Mouse (Mus musculus) lung, adult 2 months (tissue): ENCODE measurements around the gene Klhl12. TPM values are rescaled to one million over a fixed set of nuclear protein-coding genes. Genes with fewer than 3 reads are reported as not detected.

Experiments
- DNase-seq: peaks from one replicate; pipeline ENCODE4 v3.0.0; 2022
- H3K4me1 ChIP-seq: fragments of 200-500 bp; 2 replicates; pipeline ENCODE4 v1.6.1; 2011; ENCODE audit warnings: low read length; ENCODE audit not compliant: control insufficient read depth, insufficient read depth
- H3K4me3 ChIP-seq: fragments of 200-500 bp; replicated peaks from 2 replicates; pipeline ENCODE3; 2011; ENCODE audit warnings: low read depth, mild to moderate bottlenecking, control low read depth, low read length; ENCODE audit errors: extremely low read depth
- CTCF ChIP-seq: fragments of 200-500 bp; IDR thresholded peaks from 2 replicates; pipeline ENCODE4 v1.5.1; 2011; ENCODE audit warnings: mild to moderate bottlenecking, low read length, control low read depth; ENCODE audit not compliant: insufficient read depth
- POLR2A ChIP-seq: fragments of 200-500 bp; IDR thresholded peaks from 2 replicates; pipeline ENCODE4 v1.6.1; 2011; ENCODE audit warnings: low read depth, mild to moderate bottlenecking, control low read depth, low read length, borderline replicate concordance; ENCODE audit errors: extremely low read depth
- WGBS: fragments of 180-500 bp; shearing (Covaris S2); methylation state at CpG from one replicate; pipeline ENCODE4 v1.1.7; 2018; 5-methylcytosine and 5-hydroxymethylcytosine counted together
- polyA plus RNA-seq: library from polyadenylated mRNA; depleted of rRNA; stranded (reverse); fragments of >200 nt; gene quantifications from 2 replicates; pipeline ENCODE4 v1.2.3, GENCODE M21; 2012

Gene Klhl12
- polyA plus RNA-seq, 1 experiment = 8.5 TPM

DNA sequence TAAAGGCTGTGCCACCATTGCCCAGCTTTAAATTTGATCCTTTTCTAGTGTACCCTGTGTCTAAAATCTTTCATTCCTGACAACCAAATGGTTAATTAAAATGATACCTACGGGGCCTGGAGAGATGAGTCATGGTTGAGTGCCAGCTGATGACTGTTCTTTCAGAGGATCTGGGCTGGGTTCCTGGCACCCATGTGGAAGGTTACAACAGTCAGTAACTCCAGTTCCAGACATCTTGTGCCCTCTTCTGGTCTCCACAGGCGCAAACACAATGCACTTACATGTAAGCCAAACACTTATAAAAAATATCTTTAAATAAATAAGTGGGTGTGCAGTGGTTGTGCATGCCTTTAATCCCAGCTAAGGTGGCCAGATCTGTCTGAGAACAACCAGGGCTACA lies 38.2 kb downstream of the Klhl12 start:
- no peak for TF ChIP-seq POLR2A
- TF ChIP-seq CTCF = no peak
- peaks cover 5% of the 10 kb centered on the region for H3K4me1 ChIP-seq
- 59% methylated on average over 2 of the region's 2 CpGs for WGBS
- no peak overlapping the region for H3K4me3 ChIP-seq
- DNase-seq = no peak

DNA sequence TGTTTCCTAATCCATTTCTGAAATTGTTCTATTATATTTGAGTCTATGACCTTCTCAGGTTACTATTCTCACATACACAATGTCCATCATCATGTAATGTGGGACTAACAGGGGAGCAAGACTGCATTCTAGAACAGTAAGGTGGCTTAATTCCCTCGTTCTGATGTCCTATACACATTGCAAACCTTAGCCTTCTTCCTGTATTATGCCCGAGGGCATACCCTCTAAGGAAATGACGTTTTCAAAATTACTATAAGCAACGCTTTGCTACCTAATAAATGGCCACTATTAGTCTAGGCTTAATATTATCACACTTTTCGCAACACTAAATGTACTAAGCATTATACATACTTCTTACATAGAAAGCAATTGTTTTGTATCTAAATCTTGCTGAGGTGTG lies 38.6 kb downstream of the Klhl12 start:
- DNase-seq = no peak

DNA sequence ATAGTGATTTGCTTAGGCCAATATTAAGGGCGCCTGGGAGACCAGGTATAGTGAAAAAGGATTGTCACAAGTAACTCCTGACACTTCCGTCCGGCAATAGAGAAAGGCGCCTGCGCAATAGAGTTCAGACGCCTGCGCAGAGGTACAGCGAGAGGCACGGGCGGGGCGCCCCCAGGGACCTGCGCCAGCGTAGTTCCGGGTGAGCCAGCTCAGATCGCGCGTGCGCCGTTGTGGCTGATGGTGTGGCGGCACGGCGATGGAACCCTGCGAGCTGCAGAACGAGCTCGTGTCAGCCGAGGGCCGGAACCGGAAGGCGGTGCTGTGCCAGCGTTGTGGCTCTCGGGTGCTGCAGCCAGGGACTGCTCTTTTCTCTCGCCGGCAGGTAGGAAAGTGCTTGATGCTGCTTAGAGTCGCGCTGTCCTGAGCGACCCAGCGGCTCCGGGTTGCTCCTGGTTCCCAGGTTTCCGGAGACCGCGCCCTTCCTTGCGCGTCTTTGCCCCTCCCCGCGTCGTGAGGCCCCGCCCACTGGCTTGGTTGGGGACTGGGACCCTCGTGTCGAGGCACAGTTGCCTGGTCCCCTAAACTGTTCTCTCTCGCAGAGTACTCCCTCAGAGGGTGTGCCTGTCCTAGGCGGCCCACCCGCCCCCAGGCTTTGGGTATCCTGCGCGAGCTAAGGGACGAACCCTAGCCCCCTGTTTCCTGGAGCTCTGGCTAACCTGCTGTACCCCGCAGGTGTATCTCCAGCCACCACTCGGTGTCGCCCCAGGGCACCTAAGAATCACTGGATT lies 39.3 kb downstream of the Klhl12 start, which contains the start of gene Rabif:
Rabif (plus strand) TSS at position 221 of the 788 bp plus-strand sequence.
- DNase-seq = peak; percentile 97
- peaks cover 5% of the 10 kb centered on the region for H3K4me1 ChIP-seq
- WGBS = under 1% methylated on average over 58 of the region's 58 CpGs
- peak; percentile 92 for TF ChIP-seq POLR2A
- peak; percentile 43 for TF ChIP-seq CTCF
- H3K4me3 ChIP-seq = peak within 1 kb of the TSS; percentile 73

More for the DNA sequence above, 38.6 kb downstream of the Klhl12 start:
- TF ChIP-seq CTCF = no peak
- no peak for TF ChIP-seq POLR2A
- Histone ChIP-seq H3K4me1 (peaks cover 5% of the 10 kb centered on the region), H3K4me3 (peak overlapping the region; percentile 73)
- 5% methylated on average over 5 of the region's 5 CpGs for WGBS

DNA sequence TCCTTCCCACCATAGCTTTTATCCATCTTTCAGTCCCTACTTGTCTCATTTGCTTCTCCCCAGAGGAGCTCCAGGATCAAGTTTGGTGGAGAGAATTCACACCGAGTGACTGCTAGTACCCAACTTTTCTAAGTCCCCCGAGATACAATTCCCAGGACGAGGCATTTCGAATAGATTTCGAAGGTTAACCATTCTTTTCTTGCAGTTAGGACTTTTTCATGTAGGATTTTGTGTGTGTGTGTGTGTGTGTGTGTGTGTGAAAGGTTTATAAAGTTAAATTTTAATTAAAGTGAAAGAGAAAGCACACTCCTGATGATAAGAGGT lies 39.8 kb downstream of the Klhl12 start:
- no peak for TF ChIP-seq CTCF
- TF ChIP-seq POLR2A = no peak
- Histone ChIP-seq H3K4me1 (peaks cover 5% of the 10 kb centered on the region), H3K4me3 (peak overlapping the region; percentile 73)
- 14% methylated on average over 5 of the region's 5 CpGs for WGBS
- no peak for DNase-seq

DNA sequence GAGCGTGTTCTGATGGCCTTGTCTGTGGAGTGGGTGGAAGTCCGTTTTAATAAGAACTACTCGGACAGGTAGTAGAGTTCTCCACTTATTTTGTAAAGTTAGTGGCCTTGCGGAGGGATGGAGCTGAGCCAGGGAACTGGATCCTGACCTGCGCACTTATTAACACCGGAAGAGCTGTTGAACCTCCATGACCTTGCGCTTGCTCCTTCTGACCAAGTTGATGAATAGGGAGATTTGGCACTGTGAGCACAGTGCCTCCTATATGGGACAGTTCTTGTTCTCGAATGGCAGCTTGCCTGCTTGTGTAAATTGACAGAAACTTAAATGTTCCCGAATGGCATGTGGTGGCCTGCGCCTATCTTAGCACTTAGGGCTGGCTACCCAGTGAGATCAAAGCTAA lies 40.7 kb downstream of the Klhl12 start:
- no peak for DNase-seq
- peaks cover 5% of the 10 kb centered on the region for H3K4me1 ChIP-seq
- WGBS = 67% methylated on average over 10 of the region's 10 CpGs
- TF ChIP-seq CTCF = no peak
- TF ChIP-seq POLR2A = no peak
- no peak overlapping the region for H3K4me3 ChIP-seq

DNA sequence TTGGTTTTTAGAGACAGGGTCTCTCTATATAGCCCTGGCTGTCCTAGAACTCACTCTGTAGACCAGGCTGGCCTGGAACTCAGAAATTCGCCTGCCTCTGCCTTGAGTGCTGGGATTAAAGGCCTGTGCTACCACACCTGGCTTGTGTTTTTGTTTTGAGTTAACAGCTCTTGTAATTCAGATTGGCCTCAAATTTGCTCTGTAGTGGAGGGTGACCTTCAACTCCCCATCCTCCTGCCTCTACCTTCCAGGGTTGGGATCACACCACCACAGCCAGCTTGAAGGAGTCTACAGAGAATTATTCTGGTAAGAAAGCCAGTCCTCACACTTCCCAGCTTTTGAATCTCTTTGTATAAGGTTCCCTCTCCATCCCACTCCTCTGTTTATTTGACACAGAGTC lies 45.6 kb downstream of the Klhl12 start:
- Histone ChIP-seq H3K4me3 (no peak overlapping the region), H3K4me1 (0 out of 2 replicates have a peak, but pooled peaks cover 2% of the 10 kb centered on the region)
- 100% methylated on average over 1 of the region's 1 CpGs for WGBS
- no peak for DNase-seq
- TF ChIP-seq POLR2A (no peak), CTCF (no peak)

DNA sequence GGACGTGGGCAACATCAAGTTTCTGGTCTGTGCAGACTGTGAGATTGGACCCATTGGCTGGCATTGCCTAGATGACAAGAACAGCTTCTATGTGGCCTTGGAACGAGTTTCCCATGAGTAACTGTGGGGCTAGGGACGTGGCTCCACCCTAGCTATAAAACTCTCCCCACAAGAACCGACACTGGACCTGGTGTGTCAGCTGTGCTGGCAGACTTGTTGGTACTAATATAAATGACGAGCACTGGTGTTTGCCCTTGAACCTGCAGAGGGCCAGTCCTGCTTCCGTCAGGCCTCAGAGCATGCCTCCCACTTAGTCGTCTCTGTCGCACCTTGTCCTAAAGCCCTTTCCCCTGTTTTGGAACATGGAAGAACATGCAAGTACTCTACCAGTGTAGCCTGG lies 50.9 kb downstream of the Klhl12 start:
- TF ChIP-seq POLR2A = no peak
- no peak for TF ChIP-seq CTCF
- Histone ChIP-seq H3K4me3 (no peak overlapping the region), H3K4me1 (no peaks in the 10 kb centered on the region)
- no peak for DNase-seq
- WGBS = 90% methylated on average over 8 of the region's 8 CpGs

DNA sequence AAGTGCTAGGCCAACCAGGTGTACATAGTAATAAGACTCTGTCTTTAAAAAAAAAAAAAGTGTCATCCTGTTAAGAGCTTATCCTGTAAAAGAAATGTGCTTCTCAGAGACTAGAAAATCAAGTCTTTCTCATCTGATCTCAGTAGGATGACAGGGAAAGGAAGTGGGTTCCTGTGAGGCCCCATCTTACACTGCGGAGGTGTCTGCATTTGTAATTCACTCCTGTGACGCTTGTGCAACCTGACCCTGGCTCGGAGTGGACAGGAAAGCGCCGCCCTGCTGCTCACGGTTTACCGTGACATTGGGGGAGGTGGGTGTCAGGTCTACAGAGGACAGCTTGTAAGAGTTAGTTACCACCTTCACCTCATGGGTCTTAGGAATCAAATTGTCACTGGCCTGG lies 54.7 kb downstream of the Klhl12 start:
- TF ChIP-seq POLR2A (no peak), CTCF (no peak)
- Histone ChIP-seq H3K4me3 (no peak overlapping the region), H3K4me1 (no peaks in the 10 kb centered on the region; the same call in 1 of the 2 replicates)
- DNase-seq = no peak
- 48% methylated on average over 7 of the region's 7 CpGs for WGBS

DNA sequence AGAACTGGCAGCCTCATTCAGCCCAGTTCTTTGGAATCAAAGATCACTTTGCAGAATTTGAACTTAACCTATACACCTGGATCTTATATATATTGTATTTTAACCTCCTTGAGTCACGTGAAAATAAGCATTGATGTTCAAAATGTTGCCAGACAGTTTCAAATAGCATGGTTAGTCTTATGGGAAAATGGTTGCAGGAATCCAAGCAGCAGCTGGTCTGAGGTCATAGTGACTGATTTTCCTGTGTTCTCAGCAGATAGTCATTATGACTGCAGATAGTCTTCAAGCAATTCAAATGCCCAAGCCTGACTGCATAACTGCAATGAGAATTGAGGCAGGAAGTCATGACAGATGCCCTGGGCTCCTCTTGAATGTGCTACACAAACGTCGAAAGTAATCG lies 56.9 kb downstream of the Klhl12 start:
- H3K4me3 ChIP-seq = no peak overlapping the region
- TF ChIP-seq CTCF (no peak), POLR2A (no peak)
- 58% methylated on average over 4 of the region's 4 CpGs for WGBS
- H3K4me1 ChIP-seq = no peaks in the 10 kb centered on the region; the same call in 1 of the 2 replicates
- no peak for DNase-seq

DNA sequence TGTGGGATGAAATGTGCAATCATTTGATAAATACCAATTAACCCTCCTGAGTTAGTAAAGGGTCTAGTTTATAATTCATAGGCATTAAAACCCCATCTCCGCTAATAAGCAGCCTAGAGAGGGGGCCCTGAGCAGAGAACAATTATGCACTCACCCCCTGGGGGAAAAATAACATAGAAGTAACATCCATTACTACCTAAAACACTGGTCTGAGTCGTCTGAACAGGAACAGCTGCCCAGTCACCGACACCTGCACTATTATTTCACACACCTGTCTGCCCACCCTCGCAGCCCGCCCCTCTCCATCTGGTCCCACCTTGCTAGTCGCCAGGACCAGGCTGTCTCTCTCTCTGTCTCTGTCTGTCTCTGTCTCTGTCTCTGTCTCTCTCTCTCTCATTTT lies 57.3 kb downstream of the Klhl12 start:
- 70% methylated on average over 6 of the region's 6 CpGs for WGBS
- no peak overlapping the region for H3K4me3 ChIP-seq
- TF ChIP-seq CTCF (no peak), POLR2A (no peak)
- DNase-seq = no peak
- no peaks in the 10 kb centered on the region; the same call in 1 of the 2 replicates for H3K4me1 ChIP-seq
